Mouse (Mus musculus) spleen, adult 2 months (tissue): ENCODE data around the gene Wnt10b.

Experiments
- CTCF ChIP-seq: fragments of 200-500 bp; IDR thresholded peaks from 2 replicates; pipeline ENCODE4 v1.5.1; 2011; ENCODE audit warnings: mild to moderate bottlenecking, inconsistent platforms; ENCODE audit not compliant: insufficient read depth, insufficient read length, insufficient replicate concordance; ENCODE audit errors: extremely low read depth
- POLR2A ChIP-seq: fragments of 200-500 bp; IDR thresholded peaks from 2 replicates; pipeline ENCODE4 v1.6.1; 2011; ENCODE audit warnings: low read depth, low read length, inconsistent platforms

GRCm38 (mm10) chr15:98765929-98766328 lies 12.0 kb downstream of the Wnt10b start:
- TF ChIP-seq CTCF (no peak), POLR2A (no peak)
